Mouse (Mus musculus): ENCODE data around the gene Sv2c.

DNA sequence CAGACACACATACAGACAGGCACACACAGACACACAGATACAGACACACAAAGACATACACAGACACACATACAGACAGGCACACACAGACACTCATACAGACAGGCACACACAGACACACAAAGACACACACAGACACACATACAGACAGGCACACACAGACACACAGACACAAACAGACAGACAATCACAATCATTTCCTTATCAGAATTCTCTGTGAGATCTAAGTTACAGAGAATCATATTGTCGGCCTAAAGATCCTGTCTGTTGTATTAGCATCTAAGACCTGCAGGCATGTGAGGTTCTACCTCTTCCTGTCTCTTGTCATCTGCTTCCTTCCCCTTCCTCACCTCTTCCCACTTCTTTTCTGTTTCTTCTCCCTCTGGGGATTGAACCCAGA, 168.7 kb downstream of the Sv2c start:
- TF ChIP-seq CTCF (IDR thresholded peaks at IDR 0.05; ENCODE audit: low read depth) (no peak), EP300 (IDR thresholded peaks at IDR 0.05; ENCODE audit: low read depth) (no peak)
